Mouse (Mus musculus): ENCODE measurements around the gene Awat2. TPM values are rescaled to one million over a fixed set of nuclear protein-coding genes. Genes with fewer than 3 reads are reported as not detected.

The Awat2 gene
- total and polyA plus RNA-seq, 3 experiments = 0.65 to 0.95 TPM; not detected in 1

DNA sequence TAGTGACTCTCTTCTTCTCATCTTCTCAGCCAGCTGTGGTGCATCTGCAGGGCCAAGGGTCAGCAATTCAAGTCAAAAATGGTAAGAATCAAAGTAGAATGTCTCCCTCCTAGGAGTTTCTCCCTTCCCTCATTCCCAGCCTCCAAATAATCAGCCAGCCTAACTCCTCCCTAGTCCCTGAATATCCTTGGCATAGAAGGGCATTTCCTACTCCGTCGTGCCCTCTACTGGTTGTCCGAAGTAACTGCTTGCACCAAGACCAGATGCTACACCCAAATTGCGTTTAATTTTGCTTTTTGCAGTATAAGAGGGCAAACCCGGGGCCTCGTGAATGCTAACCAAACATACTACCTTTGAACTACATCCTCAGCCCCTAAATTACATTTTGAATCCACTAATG is 50.2 kb downstream of the Awat2 start:
- H3K4me3 ChIP-seq (ENCODE audit: control insufficient read depth in 1 of 2, insufficient read depth in 1 of 2, low read depth in 2 of 2, low read length in 2 of 2) = no peak overlapping the region
- no peaks in the 10 kb centered on the region for H3K79me2 ChIP-seq (ENCODE audit: control insufficient read depth, insufficient read depth, low read length, poor library complexity)
- peaks cover 0 to 5% of the 10 kb centered on the region in 2 experiments; a peak in 2 of 4 replicates for H3K36me3 ChIP-seq (ENCODE audit: control insufficient read depth in 1 of 2, insufficient read depth in 2 of 2, low read length in 2 of 2)
- H3K27ac ChIP-seq (ENCODE audit: control insufficient read depth, low read depth, low read length) = no peak overlapping the region
- H3K9ac ChIP-seq (ENCODE audit: control insufficient read depth, low read depth, low read length, poor library complexity, severe bottlenecking) = no peak overlapping the region
- DNase-seq (ENCODE audit: low read depth, low spot score) = peak; percentile 52
- TF ChIP-seq SMC3 (IDR thresholded peaks at IDR 0.05; ENCODE audit: low read depth, low read length) (peak; percentile 73), USF2 (IDR thresholded peaks at IDR 0.05; ENCODE audit: borderline replicate concordance in 1 of 2, insufficient read depth in 1 of 2, low read depth in 1 of 2, low read length in 2 of 2) (no peak), CTCF (IDR thresholded peaks at IDR 0.05 in 2 of 3, conservative IDR thresholded peaks at IDR 0.05 in 1 of 3; ENCODE audit: control insufficient read depth in 1 of 3, insufficient read depth in 1 of 3, low read depth in 2 of 3, low read length in 3 of 3, poor library complexity in 1 of 3, severe bottlenecking in 1 of 3) (peak; percentile 60 to 69 (median 60)), ELF1 (IDR thresholded peaks at IDR 0.05; ENCODE audit: low read depth, low read length) (no peak), POLR2AphosphoS2 (IDR thresholded peaks at IDR 0.05; ENCODE audit: low read length) (no peak), ZC3H11A (IDR thresholded peaks at IDR 0.05; ENCODE audit: low read depth, low read length) (peak; percentile 47; the same call in 1 of the 2 replicates), RAD21 (IDR thresholded peaks at IDR 0.05; ENCODE audit: low read depth, low read length) (peak; percentile 62)
- H3K9me3 ChIP-seq (replicated peaks; ENCODE audit: insufficient read depth, low read length) = no peaks in the 10 kb centered on the region
- no peaks in the 10 kb centered on the region for H3K27me3 ChIP-seq (ENCODE audit: control insufficient read depth in 1 of 2, insufficient read depth in 2 of 2, low read length in 2 of 2)
- peaks cover 0 to 5% of the 10 kb centered on the region in 2 experiments; a peak in 1 of 4 replicates for H3K4me1 ChIP-seq (ENCODE audit: control insufficient read depth in 1 of 2, insufficient read depth in 2 of 2, low read length in 2 of 2)

- no peak for DNase-seq (ENCODE audit: low read depth, low spot score)
- no peak overlapping the region for H3K4me3 ChIP-seq (ENCODE audit: control insufficient read depth in 1 of 2, insufficient read depth in 1 of 2, low read depth in 2 of 2, low read length in 2 of 2)
- peaks cover 0 to 4% of the 10 kb centered on the region in 2 experiments; a peak in 2 of 4 replicates for H3K36me3 ChIP-seq (ENCODE audit: control insufficient read depth in 1 of 2, insufficient read depth in 2 of 2, low read length in 2 of 2)
- H3K9me3 ChIP-seq (replicated peaks; ENCODE audit: insufficient read depth, low read length) = no peaks in the 10 kb centered on the region
- TF ChIP-seq USF1 (IDR thresholded peaks at IDR 0.05; ENCODE audit: low read depth, low read length) (no peak), JUND (IDR thresholded peaks at IDR 0.05; ENCODE audit: low read depth, low read length) (no peak), MAX (IDR thresholded peaks at IDR 0.05; ENCODE audit: low read length) (no peak), RCOR1 (IDR thresholded peaks at IDR 0.05; ENCODE audit: low read depth, low read length) (no peak), MEF2A (IDR thresholded peaks at IDR 0.05; ENCODE audit: extremely low read depth, insufficient replicate concordance, low read depth, low read length, poor library complexity, severe bottlenecking) (no peak), MAFK (IDR thresholded peaks at IDR 0.05; ENCODE audit: borderline replicate concordance, low read depth, low read length) (no peak), GATA1 (IDR thresholded peaks at IDR 0.05; ENCODE audit: low read depth, low read length) (no peak), EP300 (IDR thresholded peaks at IDR 0.05; ENCODE audit: low read depth in 1 of 2, low read length in 2 of 2) (no peak)
- H3K27me3 ChIP-seq (ENCODE audit: control insufficient read depth in 1 of 2, insufficient read depth in 2 of 2, low read length in 2 of 2) = no peaks in the 10 kb centered on the region
- no peaks in the 10 kb centered on the region for H3K4me1 ChIP-seq (ENCODE audit: control insufficient read depth in 1 of 2, insufficient read depth in 2 of 2, low read length in 2 of 2)
- no peaks in the 10 kb centered on the region for H3K79me2 ChIP-seq (ENCODE audit: control insufficient read depth, insufficient read depth, low read length, poor library complexity)
- H3K27ac ChIP-seq (ENCODE audit: control insufficient read depth, low read depth, low read length) = no peak overlapping the region
- no peak overlapping the region for H3K9ac ChIP-seq (ENCODE audit: control insufficient read depth, low read depth, low read length, poor library complexity, severe bottlenecking)
These were observed 52.6 kb downstream of the Awat2 start for GRCm38 (mm10) chrX:100389887-100390286.
